Mouse (Mus musculus): ENCODE results near the gene Rbm4b.
"Not testable (repeated sequence)": the region's sequence is repeated elsewhere in the genome, so short reads cannot be mapped to it uniquely, and the experiment has no call there.

Rbm4b gene

GRCm38 (mm10) chr19:4745681-4746080 is 10.6 kb upstream of the Rbm4b start:
- DNase-seq: no peak

- peak; percentile 46 for DNase-seq
These were observed 9.7 kb upstream of the Rbm4b start for GRCm38 (mm10) chr19:4746611-4747010.

GRCm38 (mm10) chr19:4747631-4748312 is 8.5 kb upstream of the Rbm4b start:
- DNase-seq: no peak

- no peak for DNase-seq
These were observed 7.8 kb upstream of the Rbm4b start for GRCm38 (mm10) chr19:4748493-4748892.

- DNase-seq: no peak
These were observed 6.3 kb upstream of the Rbm4b start for GRCm38 (mm10) chr19:4749975-4750374.

GRCm38 (mm10) chr19:4755565-4756192 is 618 bp upstream of the Rbm4b start:
- peak; percentile 94 for DNase-seq

- DNase-seq: peak; percentile 30
These were observed 624 bp downstream of the Rbm4b start for GRCm38 (mm10) chr19:4756921-4757320.

- DNase-seq: not testable (repeated sequence)
These were observed 4.2 kb downstream of the Rbm4b start for GRCm38 (mm10) chr19:4760544-4760943.

GRCm38 (mm10) chr19:4762876-4763275 is 6.6 kb downstream of the Rbm4b start:
- peak; percentile 31 for DNase-seq

- no peak for DNase-seq
These were observed 11.3 kb downstream of the Rbm4b start for GRCm38 (mm10) chr19:4767507-4768148.

GRCm38 (mm10) chr19:4772785-4773184 is 16.5 kb downstream of the Rbm4b start:
- DNase-seq: no peak

GRCm38 (mm10) chr19:4782891-4783290 is 26.6 kb downstream of the Rbm4b start:
- no peak for DNase-seq

GRCm38 (mm10) chr19:4785206-4785605 is 28.9 kb downstream of the Rbm4b start:
- no peak for DNase-seq

- DNase-seq: no peak
These were observed 30.0 kb downstream of the Rbm4b start for GRCm38 (mm10) chr19:4786313-4786712.

GRCm38 (mm10) chr19:4793281-4793830 is 37.1 kb downstream of the Rbm4b start:
- DNase-seq: no peak

- DNase-seq: peak; percentile 98
These were observed 37.6 kb downstream of the Rbm4b start, which contains the start of gene Rbm4 for GRCm38 (mm10) chr19:4793831-4794422. Gene Rbm4, minus strand, starts transcription at chr19:4793901.

GRCm38 (mm10) chr19:4795929-4796328 is 39.6 kb downstream of the Rbm4b start:
- DNase-seq: no peak

GRCm38 (mm10) chr19:4797846-4798245 is 41.5 kb downstream of the Rbm4b start:
- DNase-seq: no peak

GRCm38 (mm10) chr19:4799083-4799482 is 42.8 kb downstream of the Rbm4b start:
- no peak for DNase-seq

GRCm38 (mm10) chr19:4802691-4803091 is 46.4 kb downstream of the Rbm4b start:
- DNase-seq: no peak

- no peak for DNase-seq
These were observed 47.0 kb downstream of the Rbm4b start for GRCm38 (mm10) chr19:4803283-4803682.

GRCm38 (mm10) chr19:4810309-4810708 is 54.0 kb downstream of the Rbm4b start:
- no peak for DNase-seq

GRCm38 (mm10) chr19:4810746-4811062 is 54.4 kb downstream of the Rbm4b start:
- no peak for DNase-seq
